Mouse (Mus musculus): ENCODE results near the gene Kcnj5. TPM values are rescaled to one million over a fixed set of nuclear protein-coding genes. Genes with fewer than 3 reads are reported as not detected.

Gene Kcnj5
- polyA plus RNA-seq, 1 experiment from 2014 or later = 0.73 TPM

Other genes starting within 250 kb of the Kcnj5 start
- gene Arhgap32, start 228.2 kb downstream of the Kcnj5 start, polyA plus RNA-seq (2015; fragmentation: Nextera tagmentation; extraction: Ambion mirVana) = 11.4 and 12.0 TPM in 2 replicates
- not detected in 2 replicates for gene Kcnj1, start 28.1 kb upstream of the Kcnj5 start, polyA plus RNA-seq (2015; fragmentation: Nextera tagmentation; extraction: Ambion mirVana)
- 7.3 and 7.8 TPM in 2 replicates for gene Fli1, start 198.5 kb upstream of the Kcnj5 start, polyA plus RNA-seq (2015; fragmentation: Nextera tagmentation; extraction: Ambion mirVana)